Mouse (Mus musculus): Measurements from ENCODE around the gene Csgalnact2. TPM values are rescaled to one million over a fixed set of nuclear protein-coding genes. Genes with fewer than 3 reads are reported as not detected.

Csgalnact2 gene
- polyA plus RNA-seq (2017; shearing (Covaris generic)), result 18.8 TPM

GRCm38 (mm10) chr6:118138731-118139709 is at the start of gene Csgalnact2:
Csgalnact2 (minus strand) TSS chr6:118139140.

Other genes with a start within 250 kb of the Csgalnact2 start
- gene Hnrnpf, start 238.8 kb downstream of the Csgalnact2 start, polyA plus RNA-seq (2017; shearing (Covaris generic)), result 1,378 TPM
- 1.2 TPM for gene Fxyd4, start 201.4 kb downstream of the Csgalnact2 start, polyA plus RNA-seq (2017; shearing (Covaris generic))
- 0.76 TPM for gene Rasgef1a, start 127.7 kb downstream of the Csgalnact2 start, polyA plus RNA-seq (2017; shearing (Covaris generic))
- gene Ret, start 58.6 kb upstream of the Csgalnact2 start, polyA plus RNA-seq (2017; shearing (Covaris generic)), result not detected

All from naive thymus-derived CD4-positive, alpha-beta T cell, adult 5 months (primary cell).